Mouse (Mus musculus) midbrain, embryonic 10.5 days (tissue): Measurements from ENCODE around the gene Efcab9. TPM values are rescaled to one million over a fixed set of nuclear protein-coding genes. Genes with fewer than 3 reads are reported as not detected.

Experiments
- DNase-seq: peaks from one replicate; pipeline ENCODE4 v3.0.0-alpha.2; 2017; ENCODE audit warnings: low spot score
- H3K27ac ChIP-seq: fragments of 300-500 bp; sonication (generic); replicated peaks from 2 replicates; pipeline ENCODE4 v1.5.1; 2016; ENCODE audit warnings: mild to moderate bottlenecking
- H3K27me3 ChIP-seq: fragments of 300-500 bp; sonication (generic); 2 replicates; pipeline ENCODE4 v1.6.1; 2016; ENCODE audit warnings: low read depth, mild to moderate bottlenecking; ENCODE audit not compliant: poor library complexity, severe bottlenecking
- H3K36me3 ChIP-seq: fragments of 300-500 bp; sonication (generic); 2 replicates; pipeline ENCODE4 v1.6.1; 2016; ENCODE audit warnings: mild to moderate bottlenecking, moderate library complexity
- H3K4me1 ChIP-seq: fragments of 300-500 bp; sonication (generic); 2 replicates; pipeline ENCODE4 v1.6.1; 2016
- H3K4me3 ChIP-seq: fragments of 300-500 bp; sonication (generic); 2 replicates; pipeline ENCODE4 v1.5.1; 2016; ENCODE audit warnings: mild to moderate bottlenecking, moderate library complexity
- H3K9me3 ChIP-seq: fragments of 300-500 bp; sonication (generic); replicated peaks from 2 replicates; pipeline ENCODE4 v1.6.1; 2016; ENCODE audit warnings: mild to moderate bottlenecking
- WGBS: fragments of 180-500 bp; shearing (Covaris S2); methylation state at CpG from one replicate; pipeline ENCODE4 v1.1.7; 2016; 5-methylcytosine and 5-hydroxymethylcytosine counted together
- polyA plus RNA-seq: library from polyadenylated mRNA; unstranded; fragments of >200 nt; fragmentation: Nextera tagmentation; extraction: Ambion mirVana; gene quantifications from 2 replicates; pipeline ENCODE4 v1.2.1, GENCODE M21; 2016

Gene Efcab9
- polyA plus RNA-seq, 1 experiment from 2014 or later, result 0.32 TPM

DNA sequence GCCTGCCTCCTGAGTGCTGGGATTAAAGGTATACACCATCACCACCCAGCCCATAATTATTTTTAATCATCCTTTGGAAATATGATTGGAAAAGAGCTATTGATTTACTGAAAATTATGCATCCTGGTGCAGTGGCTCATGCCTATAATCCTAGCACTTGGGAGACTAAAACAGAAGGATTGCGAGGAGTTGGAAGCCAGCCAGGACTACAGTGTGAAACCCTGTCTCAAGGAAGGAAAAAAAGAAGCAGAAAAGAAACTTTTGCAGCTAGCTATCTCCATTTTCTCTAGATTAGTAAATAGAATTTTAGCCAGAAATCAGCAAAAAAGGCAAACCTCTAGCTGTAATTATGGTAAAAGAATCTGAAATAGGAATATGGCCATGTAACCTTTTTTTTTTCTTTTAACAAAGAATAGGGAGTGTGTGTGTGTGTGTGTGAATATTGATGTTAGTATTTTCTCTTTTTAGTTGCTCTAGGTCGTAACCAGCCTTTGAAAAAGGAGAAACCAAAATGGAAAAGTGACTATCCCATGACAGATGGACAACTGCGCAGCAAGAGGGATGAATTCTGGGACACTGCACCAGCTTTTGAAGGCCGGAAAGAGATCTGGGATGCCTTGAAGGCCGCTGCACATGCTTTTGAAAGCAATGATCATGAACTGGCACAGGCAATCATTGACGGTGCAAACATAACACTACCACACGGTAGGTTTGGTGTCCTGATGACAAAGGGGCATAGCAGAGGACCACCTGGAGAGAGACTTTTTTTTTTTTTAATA, 32.9 kb downstream of the Efcab9 start:
- no peak overlapping the region for H3K4me3 ChIP-seq
- H3K9me3 ChIP-seq, result no peaks in the 10 kb centered on the region
- 95% methylated on average over 7 of the region's 7 CpGs for WGBS
- H3K36me3 ChIP-seq, result peaks cover 47% of the 10 kb centered on the region
- H3K27me3 ChIP-seq, result no peaks in the 10 kb centered on the region
- DNase-seq, result no peak
- no peak overlapping the region for H3K27ac ChIP-seq
- H3K4me1 ChIP-seq, result no peaks in the 10 kb centered on the region

DNA sequence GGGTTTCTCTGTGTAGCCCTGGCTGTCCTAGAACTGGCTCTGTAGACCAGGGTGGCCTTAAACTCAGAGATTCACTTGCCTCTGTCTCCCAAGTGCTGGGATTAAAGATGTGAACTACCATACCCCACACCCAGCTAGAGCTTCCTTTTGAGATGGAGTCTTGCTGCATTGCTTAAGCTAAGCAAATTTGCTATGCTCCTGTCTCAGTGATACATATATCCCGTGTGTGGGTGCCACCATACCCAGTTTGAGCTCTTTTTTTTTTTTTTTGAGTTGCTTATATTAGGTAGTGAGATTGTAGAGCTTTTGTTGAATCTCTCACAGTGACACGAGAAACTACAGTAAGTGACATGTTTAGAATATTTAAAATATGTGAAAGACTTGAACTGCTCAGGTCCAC, 36.6 kb downstream of the Efcab9 start:
- 84% methylated on average over 2 of the region's 2 CpGs for WGBS

DNA sequence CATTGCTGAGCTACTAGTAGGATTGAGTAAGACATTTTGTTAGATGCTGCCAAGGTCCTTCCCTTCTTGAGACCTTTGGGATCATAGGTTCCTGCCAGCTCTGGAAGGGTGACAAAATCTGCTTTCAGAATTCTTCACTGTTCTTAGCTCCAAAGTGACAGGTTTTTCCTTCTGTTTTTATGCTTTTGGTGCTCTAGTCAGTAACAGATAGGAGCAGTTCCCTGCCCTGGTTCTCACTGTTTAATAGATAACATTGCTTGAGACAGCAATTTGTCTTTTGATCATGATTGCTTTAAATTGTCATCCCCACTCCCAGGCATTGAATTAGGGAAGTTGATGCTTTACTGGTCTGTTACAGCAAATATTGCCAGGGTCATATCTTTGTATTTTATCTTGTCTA, 38.6 kb downstream of the Efcab9 start:
- H3K4me1 ChIP-seq, result no peaks in the 10 kb centered on the region
- 0 out of 2 replicates have a peak, but pooled peaks cover 3% of the 10 kb centered on the region for H3K36me3 ChIP-seq
- no peak for DNase-seq

More for the DNA sequence above, 36.6 kb downstream of the Efcab9 start:
- Histone ChIP-seq H3K4me1 (no peaks in the 10 kb centered on the region), H3K27me3 (no peaks in the 10 kb centered on the region), H3K27ac (no peak overlapping the region), H3K9me3 (no peaks in the 10 kb centered on the region), H3K4me3 (no peak overlapping the region), H3K36me3 (peaks cover 14% of the 10 kb centered on the region)
- no peak for DNase-seq

DNA sequence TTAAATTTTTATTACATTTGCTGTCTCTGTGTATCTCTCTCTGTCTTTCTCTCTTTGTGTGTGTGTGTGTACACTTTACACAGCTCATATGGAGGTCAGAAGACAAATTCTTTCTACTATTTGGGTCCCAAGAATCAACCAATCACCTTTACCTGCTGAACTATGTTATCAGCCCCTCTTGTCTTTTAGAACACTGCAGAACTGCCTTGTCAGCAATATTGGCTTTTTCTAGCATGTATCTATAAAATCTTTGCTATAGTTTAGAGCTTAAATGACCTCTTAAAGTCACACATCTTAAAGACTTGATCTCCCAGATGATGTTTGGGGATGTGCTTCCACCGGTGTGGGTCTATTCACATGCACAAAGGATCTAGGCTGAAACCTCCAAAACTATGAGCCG, 40.8 kb downstream of the Efcab9 start:
- no peaks in the 10 kb centered on the region for H3K4me1 ChIP-seq
- H3K4me3 ChIP-seq, result no peak overlapping the region
- H3K9me3 ChIP-seq, result no peaks in the 10 kb centered on the region
- H3K36me3 ChIP-seq, result peaks cover 15% of the 10 kb centered on the region
- no peak for DNase-seq
- no peaks in the 10 kb centered on the region for H3K27me3 ChIP-seq
- 95% methylated on average over 2 of the region's 2 CpGs for WGBS
- H3K27ac ChIP-seq, result no peak overlapping the region

More for the DNA sequence above, 38.6 kb downstream of the Efcab9 start:
- H3K27ac ChIP-seq, result no peak overlapping the region
- no peak overlapping the region for H3K4me3 ChIP-seq
- H3K9me3 ChIP-seq, result no peaks in the 10 kb centered on the region
- no peaks in the 10 kb centered on the region for H3K27me3 ChIP-seq

DNA sequence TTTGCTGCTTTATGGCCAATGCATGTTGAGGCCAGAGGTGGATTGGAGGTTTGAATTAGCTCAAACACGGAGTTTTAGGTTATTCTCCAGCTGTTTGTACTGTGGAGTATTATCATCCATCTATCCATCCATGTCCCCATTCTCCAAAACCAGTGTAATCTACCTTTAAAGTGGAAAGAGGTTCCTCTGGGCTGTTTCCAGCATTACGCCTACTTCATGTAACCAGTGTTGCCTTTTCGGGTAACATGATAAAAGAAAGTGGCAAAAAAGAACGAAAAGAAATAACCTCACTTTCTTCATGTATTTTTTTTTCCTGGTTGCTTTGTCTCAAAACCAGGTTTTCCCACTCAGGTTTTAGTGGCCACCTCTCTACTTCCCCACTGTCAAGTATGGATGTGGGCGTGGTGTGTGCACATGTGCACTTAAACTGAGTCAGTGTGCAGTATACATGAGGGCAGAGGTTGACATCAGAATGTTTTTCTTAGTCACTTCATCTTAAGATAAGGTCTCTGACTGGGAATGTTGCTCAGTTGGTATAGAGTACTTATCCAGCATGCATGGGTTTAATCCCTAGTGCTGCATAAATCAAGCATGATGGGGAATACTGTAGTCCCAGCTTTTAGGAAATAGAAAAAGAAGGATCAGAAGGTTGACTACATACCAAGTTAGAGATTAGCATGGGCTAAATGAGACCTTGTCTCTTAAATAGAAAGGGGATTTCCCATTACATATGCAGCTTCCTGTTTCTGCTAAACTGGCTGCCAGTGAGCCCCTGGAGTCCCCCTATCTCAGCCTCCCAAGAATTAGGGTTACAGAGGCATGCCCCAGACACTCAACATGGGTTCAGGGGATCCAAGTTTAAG, 42.8 kb downstream of the Efcab9 start:
- 88% methylated on average over 5 of the region's 5 CpGs for WGBS
- H3K27me3 ChIP-seq, result no peaks in the 10 kb centered on the region
- no peaks in the 10 kb centered on the region for H3K9me3 ChIP-seq
- H3K4me1 ChIP-seq, result no peaks in the 10 kb centered on the region
- peaks cover 15% of the 10 kb centered on the region for H3K36me3 ChIP-seq
- DNase-seq, result no peak
- H3K27ac ChIP-seq, result no peak overlapping the region
- no peak overlapping the region for H3K4me3 ChIP-seq

DNA sequence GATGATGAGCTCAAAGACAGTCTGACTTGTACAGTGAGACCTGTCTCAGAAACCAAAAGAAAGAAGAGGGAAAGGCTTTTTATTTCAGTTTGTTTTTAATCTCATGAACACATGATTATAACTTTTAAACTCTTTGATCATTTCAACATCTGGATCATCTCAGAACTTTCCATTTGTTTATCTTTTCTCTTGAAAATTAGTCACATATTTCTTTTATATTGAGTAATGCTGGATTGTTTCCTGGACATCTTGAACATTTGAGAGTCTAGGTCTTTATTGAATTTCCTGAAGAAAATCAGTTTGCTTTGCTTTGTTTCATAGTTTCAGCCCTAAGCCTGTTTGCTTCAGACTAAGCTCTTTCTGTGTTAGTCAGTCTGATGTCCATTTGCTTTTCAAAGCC, 43.5 kb downstream of the Efcab9 start:
- Histone ChIP-seq H3K36me3 (peaks cover 15% of the 10 kb centered on the region), H3K4me1 (no peaks in the 10 kb centered on the region), H3K27me3 (no peaks in the 10 kb centered on the region), H3K4me3 (no peak overlapping the region), H3K27ac (no peak overlapping the region), H3K9me3 (no peaks in the 10 kb centered on the region)
- DNase-seq, result no peak

DNA sequence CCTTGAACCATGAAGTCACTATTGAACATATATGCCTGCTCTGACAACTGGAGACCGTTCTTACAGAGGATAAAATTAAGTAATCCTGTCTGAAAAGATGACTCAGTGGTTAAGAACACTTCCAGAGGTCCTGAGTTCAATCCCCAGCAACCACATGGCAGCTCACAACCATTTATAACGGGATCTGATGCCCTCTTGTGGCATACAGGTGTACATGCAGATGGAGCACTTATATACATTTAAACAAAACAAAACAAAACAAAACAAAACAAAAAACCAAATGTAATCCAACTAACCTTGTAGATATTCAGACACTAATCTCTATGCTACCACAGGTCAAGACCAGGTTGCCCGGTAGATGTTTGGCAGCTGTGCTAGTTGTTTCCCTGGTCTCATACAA, 44.4 kb downstream of the Efcab9 start:
- no peaks in the 10 kb centered on the region for H3K4me1 ChIP-seq
- no peaks in the 10 kb centered on the region for H3K9me3 ChIP-seq
- no peak for DNase-seq
- no peaks in the 10 kb centered on the region for H3K27me3 ChIP-seq
- no peak overlapping the region for H3K4me3 ChIP-seq
- no peak overlapping the region for H3K27ac ChIP-seq
- WGBS, result 90% methylated on average over 3 of the region's 3 CpGs
- H3K36me3 ChIP-seq, result peaks cover 15% of the 10 kb centered on the region

DNA sequence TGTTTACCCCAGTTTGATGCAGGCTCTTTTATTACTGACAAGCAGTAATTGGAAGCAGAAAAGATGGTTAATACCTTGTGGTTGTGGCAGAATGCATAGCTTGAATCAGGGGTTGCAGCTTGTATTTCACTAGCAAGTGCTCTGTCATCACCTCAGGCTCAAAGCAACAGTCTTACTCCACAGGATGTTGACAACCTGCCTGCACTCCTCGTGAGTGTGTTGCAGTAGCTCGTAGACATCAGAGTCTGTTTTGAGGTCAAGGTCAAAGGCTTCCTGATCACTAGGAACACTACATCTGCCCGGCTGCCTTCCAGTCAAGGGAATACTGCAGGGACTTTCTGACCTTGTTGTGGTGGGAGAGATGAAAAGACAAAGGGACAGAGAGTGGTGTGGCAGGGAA, 45.3 kb downstream of the Efcab9 start:
- Histone ChIP-seq H3K4me3 (no peak overlapping the region), H3K9me3 (no peaks in the 10 kb centered on the region), H3K4me1 (no peaks in the 10 kb centered on the region), H3K27ac (no peak overlapping the region), H3K27me3 (no peaks in the 10 kb centered on the region), H3K36me3 (peaks cover 12% of the 10 kb centered on the region)
- WGBS, result 80% methylated on average over 3 of the region's 3 CpGs
- DNase-seq, result no peak

DNA sequence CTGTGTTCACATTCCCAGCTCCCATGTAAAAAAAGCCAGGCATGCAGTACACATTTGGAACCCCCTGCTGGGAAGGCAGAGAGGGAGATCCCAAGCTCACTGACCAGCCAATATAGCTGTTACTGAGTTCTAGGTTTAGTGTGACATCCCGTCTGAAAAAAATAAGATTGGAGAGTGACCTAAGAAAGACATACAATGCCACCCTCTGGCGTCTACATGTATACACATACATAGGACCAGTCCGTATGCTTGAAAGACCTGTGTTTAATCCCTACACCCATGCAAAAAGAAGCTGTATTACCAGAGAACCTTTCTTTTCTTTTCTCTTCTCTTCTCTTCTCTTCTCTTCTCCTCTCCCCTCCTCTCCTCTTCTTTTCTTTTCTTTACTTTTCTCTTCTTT, 46.6 kb downstream of the Efcab9 start:
- no peak overlapping the region for H3K4me3 ChIP-seq
- no peaks in the 10 kb centered on the region for H3K27me3 ChIP-seq
- H3K4me1 ChIP-seq, result no peaks in the 10 kb centered on the region
- H3K36me3 ChIP-seq, result peaks cover 15% of the 10 kb centered on the region
- H3K27ac ChIP-seq, result no peak overlapping the region
- WGBS, result 82% methylated on average over 3 of the region's 3 CpGs
- no peak for DNase-seq
- H3K9me3 ChIP-seq, result no peaks in the 10 kb centered on the region

DNA sequence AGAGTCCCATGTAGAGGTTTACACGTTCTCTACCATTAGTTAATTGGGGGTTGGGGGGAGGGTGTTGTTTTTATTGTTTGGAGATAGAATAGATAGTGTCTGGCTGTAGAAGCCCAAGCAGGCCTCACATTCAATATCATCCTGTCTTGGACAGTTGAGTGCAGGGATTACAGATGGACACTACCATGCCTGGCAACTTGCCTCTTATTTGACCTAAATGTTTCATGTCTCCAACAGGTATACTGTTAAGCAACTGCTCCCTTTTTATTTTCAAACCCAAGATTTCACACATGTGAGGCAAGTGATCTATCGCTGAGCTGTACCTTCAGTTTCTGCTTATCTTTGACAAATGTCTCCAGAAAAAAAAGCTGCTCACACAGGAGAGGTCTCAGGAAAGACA, 50.4 kb downstream of the Efcab9 start:
- no peak for DNase-seq
- Histone ChIP-seq H3K4me3 (no peak overlapping the region), H3K27me3 (no peaks in the 10 kb centered on the region), H3K4me1 (no peaks in the 10 kb centered on the region), H3K36me3 (0 out of 2 replicates have a peak, but pooled peaks cover 3% of the 10 kb centered on the region), H3K9me3 (no peaks in the 10 kb centered on the region), H3K27ac (no peak overlapping the region)
- 86% methylated on average over 2 of the region's 2 CpGs for WGBS

DNA sequence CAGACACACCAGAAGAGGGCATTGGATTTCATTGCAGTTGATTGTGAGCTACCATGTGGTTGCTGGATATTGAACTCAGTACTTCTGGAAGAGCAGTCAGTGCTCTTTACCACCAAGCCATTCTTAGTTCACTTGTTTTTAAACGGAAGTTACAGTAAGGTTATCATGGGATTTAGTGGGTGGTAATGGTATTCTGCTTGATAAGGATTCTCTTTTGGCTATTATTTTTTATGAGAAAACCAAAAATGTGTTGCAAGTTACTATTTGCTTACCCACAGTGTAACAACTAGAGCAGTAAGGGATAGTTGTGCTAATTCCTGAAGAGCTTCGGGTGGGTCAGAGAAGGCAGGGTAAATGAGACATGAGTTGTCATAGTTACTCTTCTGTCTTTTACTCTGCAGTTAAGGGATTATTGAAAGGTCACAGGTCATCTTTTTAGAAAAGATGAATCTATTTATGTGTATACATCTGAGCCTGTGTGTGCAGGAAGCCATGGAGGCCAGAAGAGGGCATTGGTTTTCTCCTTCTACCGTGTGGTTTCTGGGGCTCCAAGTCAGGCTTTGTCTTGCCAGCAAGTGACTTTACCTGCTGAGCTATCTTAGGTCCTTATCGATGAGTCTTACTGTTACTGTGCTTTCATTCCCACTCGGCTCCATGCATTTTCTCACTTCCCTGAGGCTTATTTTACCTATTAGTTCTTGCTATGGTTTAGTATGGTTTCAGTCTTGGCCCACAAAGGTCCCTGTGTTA, 56.2 kb downstream of the Efcab9 start:
- 84% methylated on average over 5 of the region's 5 CpGs for WGBS
- H3K4me1 ChIP-seq, result no peaks in the 10 kb centered on the region
- H3K27me3 ChIP-seq, result no peaks in the 10 kb centered on the region
- no peak overlapping the region for H3K4me3 ChIP-seq
- no peaks in the 10 kb centered on the region for H3K9me3 ChIP-seq
- H3K27ac ChIP-seq, result no peak overlapping the region
- H3K36me3 ChIP-seq, result 0 out of 2 replicates have a peak, but pooled peaks cover 3% of the 10 kb centered on the region
- no peak for DNase-seq

DNA sequence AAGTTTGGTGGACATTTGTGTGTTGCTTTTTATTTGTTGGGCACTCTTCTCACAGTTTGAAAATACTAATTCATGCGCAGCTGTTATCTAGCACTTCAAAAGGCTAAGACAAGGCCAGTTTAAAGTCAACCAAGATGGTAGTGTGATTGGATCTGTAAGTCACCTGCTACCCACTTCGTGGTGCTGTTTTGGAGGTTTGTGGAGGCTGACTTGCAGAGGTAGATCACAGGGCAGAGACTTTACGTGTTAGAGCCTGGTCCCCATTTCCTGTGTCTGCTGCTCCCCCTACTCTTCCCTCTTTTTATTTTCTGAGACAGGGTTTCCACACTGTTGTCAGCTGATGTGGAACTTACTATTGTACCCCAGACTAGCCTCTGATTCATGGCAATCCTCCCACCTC, 57.2 kb downstream of the Efcab9 start:
- no peak for DNase-seq
- no peaks in the 10 kb centered on the region for H3K36me3 ChIP-seq
- H3K4me1 ChIP-seq, result no peaks in the 10 kb centered on the region
- H3K4me3 ChIP-seq, result no peak overlapping the region
- H3K27ac ChIP-seq, result no peak overlapping the region
- H3K9me3 ChIP-seq, result no peaks in the 10 kb centered on the region
- no peaks in the 10 kb centered on the region for H3K27me3 ChIP-seq
- WGBS, result 91% methylated on average over 3 of the region's 3 CpGs
